Mouse (Mus musculus): Measurements from ENCODE around the gene Fcgrt. TPM values are rescaled to one million over a fixed set of nuclear protein-coding genes. Genes with fewer than 3 reads are reported as not detected.
"Not testable (repeated sequence)": the region's sequence is repeated elsewhere in the genome, so short reads cannot be mapped to it uniquely, and the experiment has no call there.

The Fcgrt gene
- polyA plus RNA-seq (2015; fragmentation: Nextera tagmentation; extraction: Ambion mirVana): 29.2 and 31.9 TPM in 2 replicates

- H3K4me1 ChIP-seq (replicated peaks): peaks cover 25% of the 10 kb centered on the region
- H3K9me3 ChIP-seq (replicated peaks): no peaks in the 10 kb centered on the region
- H3K27me3 ChIP-seq: no peaks in the 10 kb centered on the region
- DNase-seq: no peak
- H3K36me3 ChIP-seq: no peaks in the 10 kb centered on the region
- peak; percentile 83 for ATAC-seq (ENCODE audit: low read depth)
- H3K27ac ChIP-seq: peak within 1 kb of the TSS; percentile 78
- H3K9ac ChIP-seq: peak within 1 kb of the TSS; percentile 53
- WGBS (ENCODE audit: insufficient replicate concordance): 40% methylated on average over 7 of the region's 7 CpGs
- H3K4me3 ChIP-seq (replicated peaks): peak within 1 kb of the TSS; percentile 39
- peak within 1 kb of the TSS; percentile 55 for H3K4me2 ChIP-seq
Observed at GRCm38 (mm10) chr7:45103652-45104180, at the start of gene Fcgrt. Gene Fcgrt (minus strand): TSS chr7:45103851.

GRCm38 (mm10) chr7:45153052-45153451, 49.4 kb upstream of the Fcgrt start:
- H3K4me1 ChIP-seq (replicated peaks): peaks cover 45% of the 10 kb centered on the region
- not testable (repeated sequence) for DNase-seq; ATAC-seq (ENCODE audit: low read depth); H3K27me3 ChIP-seq; H3K27ac ChIP-seq; H3K4me3 ChIP-seq (replicated peaks); H3K9me3 ChIP-seq (replicated peaks); H3K9ac ChIP-seq
- H3K36me3 ChIP-seq: peaks cover 10% of the 10 kb centered on the region
- peak overlapping the region; percentile 85 for H3K4me2 ChIP-seq
- WGBS (ENCODE audit: insufficient replicate concordance): 71% methylated on average over 2 of the region's 2 CpGs

GRCm38 (mm10) chr7:45151303-45151702, 47.7 kb upstream of the Fcgrt start:
- no peak for DNase-seq
- WGBS (ENCODE audit: insufficient replicate concordance): 65% methylated on average over 11 of the region's 11 CpGs
- H3K27ac ChIP-seq: no peak overlapping the region

GRCm38 (mm10) chr7:45150321-45150720, 46.7 kb upstream of the Fcgrt start:
- H3K27me3 ChIP-seq: no peaks in the 10 kb centered on the region
- no peak overlapping the region; the same call in 1 of the 2 replicates for H3K9ac ChIP-seq
- H3K9me3 ChIP-seq (replicated peaks): no peaks in the 10 kb centered on the region
- no peak overlapping the region for H3K4me2 ChIP-seq
- peaks cover 47% of the 10 kb centered on the region for H3K4me1 ChIP-seq (replicated peaks)
- H3K4me3 ChIP-seq (replicated peaks): no peak overlapping the region
- 74% methylated on average over 4 of the region's 4 CpGs for WGBS (ENCODE audit: insufficient replicate concordance)
- DNase-seq (no peak), ATAC-seq (ENCODE audit: low read depth) (no peak)
- peaks cover 25% of the 10 kb centered on the region for H3K36me3 ChIP-seq
- H3K27ac ChIP-seq: no peak overlapping the region

More at GRCm38 (mm10) chr7:45151303-45151702, 47.7 kb upstream of the Fcgrt start:
- Histone ChIP-seq H3K36me3 (peaks cover 15% of the 10 kb centered on the region), H3K4me1 (replicated peaks) (peaks cover 51% of the 10 kb centered on the region), H3K9me3 (replicated peaks) (no peaks in the 10 kb centered on the region), H3K9ac (no peak overlapping the region), H3K4me2 (no peak overlapping the region), H3K27me3 (no peaks in the 10 kb centered on the region), H3K4me3 (replicated peaks) (no peak overlapping the region)
- ATAC-seq (ENCODE audit: low read depth): no peak

- Histone ChIP-seq H3K4me2 (no peak overlapping the region), H3K9me3 (replicated peaks) (no peaks in the 10 kb centered on the region)
Observed at GRCm38 (mm10) chr7:45149545-45149944, 45.9 kb upstream of the Fcgrt start.

GRCm38 (mm10) chr7:45148534-45149098, 45.0 kb upstream of the Fcgrt start:
- no peak overlapping the region; the same call in 1 of the 2 replicates for H3K27ac ChIP-seq
- H3K9ac ChIP-seq: no peak overlapping the region
- no peak overlapping the region for H3K4me3 ChIP-seq (replicated peaks)
- ATAC-seq (ENCODE audit: low read depth) (no peak), DNase-seq (no peak)
- no peaks in the 10 kb centered on the region for H3K9me3 ChIP-seq (replicated peaks)
- H3K27me3 ChIP-seq: no peaks in the 10 kb centered on the region
- H3K36me3 ChIP-seq: peaks cover 42% of the 10 kb centered on the region
- H3K4me2 ChIP-seq: no peak overlapping the region
- H3K4me1 ChIP-seq (replicated peaks): peaks cover 37% of the 10 kb centered on the region
- WGBS (ENCODE audit: insufficient replicate concordance): 61% methylated on average over 4 of the region's 4 CpGs

More at GRCm38 (mm10) chr7:45149545-45149944, 45.9 kb upstream of the Fcgrt start:
- H3K27ac ChIP-seq: no peak overlapping the region
- no peak overlapping the region for H3K4me3 ChIP-seq (replicated peaks)
- H3K36me3 ChIP-seq: peaks cover 32% of the 10 kb centered on the region
- peaks cover 40% of the 10 kb centered on the region for H3K4me1 ChIP-seq (replicated peaks)
- ATAC-seq (ENCODE audit: low read depth) (no peak), DNase-seq (no peak)
- H3K27me3 ChIP-seq: no peaks in the 10 kb centered on the region
- no peak overlapping the region for H3K9ac ChIP-seq
- 75% methylated on average over 6 of the region's 6 CpGs for WGBS (ENCODE audit: insufficient replicate concordance)

GRCm38 (mm10) chr7:45147899-45148298, 44.2 kb upstream of the Fcgrt start:
- 80% methylated on average over 11 of the region's 11 CpGs for WGBS (ENCODE audit: insufficient replicate concordance)
- H3K4me2 ChIP-seq: no peak overlapping the region
- H3K27me3 ChIP-seq: no peaks in the 10 kb centered on the region
- no peaks in the 10 kb centered on the region for H3K9me3 ChIP-seq (replicated peaks)
- DNase-seq (no peak), ATAC-seq (ENCODE audit: low read depth) (peak; percentile 33; the same call in 1 of the 2 replicates)
- H3K4me3 ChIP-seq (replicated peaks): no peak overlapping the region
- peaks cover 32% of the 10 kb centered on the region for H3K4me1 ChIP-seq (replicated peaks)
- H3K36me3 ChIP-seq: peaks cover 48% of the 10 kb centered on the region
- no peak overlapping the region for H3K9ac ChIP-seq
- no peak overlapping the region for H3K27ac ChIP-seq

GRCm38 (mm10) chr7:45147267-45147666, 43.6 kb upstream of the Fcgrt start:
- no peak for ATAC-seq (ENCODE audit: low read depth)
- Histone ChIP-seq H3K27me3 (no peaks in the 10 kb centered on the region), H3K9ac (no peak overlapping the region), H3K36me3 (peaks cover 53% of the 10 kb centered on the region), H3K9me3 (replicated peaks) (no peaks in the 10 kb centered on the region), H3K4me3 (replicated peaks) (no peak overlapping the region), H3K4me1 (replicated peaks) (peaks cover 32% of the 10 kb centered on the region), H3K4me2 (no peak overlapping the region), H3K27ac (no peak overlapping the region)
- WGBS (ENCODE audit: insufficient replicate concordance): 80% methylated on average over 11 of the region's 11 CpGs
- DNase-seq: no peak

GRCm38 (mm10) chr7:45145460-45145859, 41.8 kb upstream of the Fcgrt start:
- Histone ChIP-seq H3K27me3 (no peaks in the 10 kb centered on the region), H3K27ac (no peak overlapping the region), H3K36me3 (peaks cover 60% of the 10 kb centered on the region), H3K9ac (no peak overlapping the region), H3K4me2 (no peak overlapping the region), H3K4me1 (replicated peaks) (peaks cover 22% of the 10 kb centered on the region), H3K4me3 (replicated peaks) (no peak overlapping the region), H3K9me3 (replicated peaks) (no peaks in the 10 kb centered on the region)
- 85% methylated on average over 8 of the region's 8 CpGs for WGBS (ENCODE audit: insufficient replicate concordance)
- ATAC-seq (ENCODE audit: low read depth): no peak
- no peak for DNase-seq

GRCm38 (mm10) chr7:45144368-45145174, 40.9 kb upstream of the Fcgrt start:
- H3K27ac ChIP-seq: no peak overlapping the region
- H3K4me2 ChIP-seq: no peak overlapping the region
- no peak for DNase-seq
- no peak overlapping the region for H3K9ac ChIP-seq
- H3K4me1 ChIP-seq (replicated peaks): peaks cover 21% of the 10 kb centered on the region
- WGBS (ENCODE audit: insufficient replicate concordance): 84% methylated on average over 13 of the region's 13 CpGs
- H3K9me3 ChIP-seq (replicated peaks): no peaks in the 10 kb centered on the region
- peaks cover 60% of the 10 kb centered on the region for H3K36me3 ChIP-seq
- no peaks in the 10 kb centered on the region for H3K27me3 ChIP-seq
- ATAC-seq (ENCODE audit: low read depth): no peak
- H3K4me3 ChIP-seq (replicated peaks): no peak overlapping the region

GRCm38 (mm10) chr7:45141914-45142313, 38.3 kb upstream of the Fcgrt start:
- H3K4me1 ChIP-seq (replicated peaks): peaks cover 29% of the 10 kb centered on the region
- peaks cover 51% of the 10 kb centered on the region for H3K36me3 ChIP-seq
- no peak for ATAC-seq (ENCODE audit: low read depth)
- no peak overlapping the region for H3K4me2 ChIP-seq
- 73% methylated on average over 5 of the region's 5 CpGs for WGBS (ENCODE audit: insufficient replicate concordance)
- H3K9ac ChIP-seq: no peak overlapping the region
- no peak overlapping the region for H3K27ac ChIP-seq
- H3K9me3 ChIP-seq (replicated peaks): no peaks in the 10 kb centered on the region
- no peak overlapping the region for H3K4me3 ChIP-seq (replicated peaks)
- DNase-seq: no peak
- H3K27me3 ChIP-seq: no peaks in the 10 kb centered on the region
